Mouse (Mus musculus): ENCODE data around the gene Armc7. TPM values are rescaled to one million over a fixed set of nuclear protein-coding genes. Genes with fewer than 3 reads are reported as not detected.

Armc7 gene
- 7.7 and 7.8 TPM in 2 replicates for polyA plus RNA-seq (2014; fragmentation: Nextera tagmentation; extraction: Ambion mirVana)

- Histone ChIP-seq H3K36me3 (ENCODE audit: control insufficient read depth, insufficient read depth, low read length) (no peaks in the 10 kb centered on the region), H3K9ac (ENCODE audit: low read length) (peak within 1 kb of the TSS; percentile 76), H3K4me3 (ENCODE audit: low read depth, low read length) (peak within 1 kb of the TSS; percentile 72), H3K4me2 (peak within 1 kb of the TSS; percentile 71), H3K27ac (ENCODE audit: low read depth, low read length) (peak within 1 kb of the TSS; percentile 71), H3K9me3 (ENCODE audit: control insufficient read depth, low read length) (no peaks in the 10 kb centered on the region), H3K27me3 (ENCODE audit: control insufficient read depth, insufficient read depth, low read length) (no peaks in the 10 kb centered on the region), H3K4me1 (ENCODE audit: control insufficient read depth, insufficient read depth, low read length) (peaks cover 9% of the 10 kb centered on the region; the same call in 1 of the 2 replicates)
- ATAC-seq (ENCODE audit: low FRiP score) (peak; percentile 97), DNase-seq (ENCODE audit: low spot score, missing footprints) (peak; percentile 98)
- under 1% methylated on average over 26 of the region's 26 CpGs for WGBS
These were observed at the start of gene Armc7 for GRCm38 (mm10) chr11:115475025-115475757. Gene Armc7 (plus strand): TSS chr11:115475667.

GRCm38 (mm10) chr11:115425671-115426070 lies 49.8 kb upstream of the Armc7 start:
- peaks cover 13% of the 10 kb centered on the region for H3K36me3 ChIP-seq (ENCODE audit: control insufficient read depth, insufficient read depth, low read length)

GRCm38 (mm10) chr11:115427482-115428331 lies 47.8 kb upstream of the Armc7 start:
- H3K9me3 ChIP-seq (ENCODE audit: control insufficient read depth, low read length), result no peaks in the 10 kb centered on the region
- peak; percentile 76 for ATAC-seq (ENCODE audit: low FRiP score)
- H3K9ac ChIP-seq (ENCODE audit: low read length), result peak overlapping the region; percentile 41
- H3K27ac ChIP-seq (ENCODE audit: low read depth, low read length), result peak overlapping the region; percentile 48; the same call in 1 of the 2 replicates
- peaks cover 6% of the 10 kb centered on the region for H3K4me1 ChIP-seq (ENCODE audit: control insufficient read depth, insufficient read depth, low read length)
- peaks cover 13% of the 10 kb centered on the region for H3K36me3 ChIP-seq (ENCODE audit: control insufficient read depth, insufficient read depth, low read length)
- 36% methylated on average over 20 of the region's 20 CpGs for WGBS
- peak overlapping the region; percentile 6; the same call in 1 of the 2 replicates for H3K4me2 ChIP-seq
- DNase-seq (ENCODE audit: low spot score, missing footprints), result peak; percentile 98
- no peaks in the 10 kb centered on the region for H3K27me3 ChIP-seq (ENCODE audit: control insufficient read depth, insufficient read depth, low read length)
- H3K4me3 ChIP-seq (ENCODE audit: low read depth, low read length), result no peak overlapping the region

More at GRCm38 (mm10) chr11:115425671-115426070, 49.8 kb upstream of the Armc7 start:
- Histone ChIP-seq H3K4me3 (ENCODE audit: low read depth, low read length) (no peak overlapping the region), H3K27ac (ENCODE audit: low read depth, low read length) (no peak overlapping the region), H3K9ac (ENCODE audit: low read length) (no peak overlapping the region), H3K4me1 (ENCODE audit: control insufficient read depth, insufficient read depth, low read length) (peaks cover 15% of the 10 kb centered on the region), H3K4me2 (no peak overlapping the region), H3K27me3 (ENCODE audit: control insufficient read depth, insufficient read depth, low read length) (no peaks in the 10 kb centered on the region), H3K9me3 (ENCODE audit: control insufficient read depth, low read length) (no peaks in the 10 kb centered on the region)
- DNase-seq (ENCODE audit: low spot score, missing footprints) (no peak), ATAC-seq (ENCODE audit: low FRiP score) (no peak)
- 89% methylated on average over 6 of the region's 6 CpGs for WGBS

GRCm38 (mm10) chr11:115429307-115429706 lies 46.2 kb upstream of the Armc7 start:
- 81% methylated on average over 7 of the region's 7 CpGs for WGBS
- ATAC-seq (ENCODE audit: low FRiP score), result no peak
- no peaks in the 10 kb centered on the region for H3K9me3 ChIP-seq (ENCODE audit: control insufficient read depth, low read length)
- H3K4me1 ChIP-seq (ENCODE audit: control insufficient read depth, insufficient read depth, low read length), result peaks cover 6% of the 10 kb centered on the region
- no peaks in the 10 kb centered on the region for H3K27me3 ChIP-seq (ENCODE audit: control insufficient read depth, insufficient read depth, low read length)
- H3K4me3 ChIP-seq (ENCODE audit: low read depth, low read length), result no peak overlapping the region
- peaks cover 13% of the 10 kb centered on the region for H3K36me3 ChIP-seq (ENCODE audit: control insufficient read depth, insufficient read depth, low read length)
- H3K4me2 ChIP-seq, result no peak overlapping the region
- no peak for DNase-seq (ENCODE audit: low spot score, missing footprints)
- H3K27ac ChIP-seq (ENCODE audit: low read depth, low read length), result no peak overlapping the region
- H3K9ac ChIP-seq (ENCODE audit: low read length), result no peak overlapping the region

- 93% methylated on average over 6 of the region's 6 CpGs for WGBS
- no peak overlapping the region for H3K4me2 ChIP-seq
- no peak overlapping the region for H3K9ac ChIP-seq (ENCODE audit: low read length)
- H3K4me1 ChIP-seq (ENCODE audit: control insufficient read depth, insufficient read depth, low read length), result peaks cover 8% of the 10 kb centered on the region
- no peak overlapping the region for H3K4me3 ChIP-seq (ENCODE audit: low read depth, low read length)
- peaks cover 8% of the 10 kb centered on the region; the same call in 1 of the 2 replicates for H3K36me3 ChIP-seq (ENCODE audit: control insufficient read depth, insufficient read depth, low read length)
- H3K9me3 ChIP-seq (ENCODE audit: control insufficient read depth, low read length), result no peaks in the 10 kb centered on the region
- H3K27ac ChIP-seq (ENCODE audit: low read depth, low read length), result no peak overlapping the region
- no peak for ATAC-seq (ENCODE audit: low FRiP score)
- DNase-seq (ENCODE audit: low spot score, missing footprints), result no peak
- no peaks in the 10 kb centered on the region for H3K27me3 ChIP-seq (ENCODE audit: control insufficient read depth, insufficient read depth, low read length)
These were observed 44.9 kb upstream of the Armc7 start for GRCm38 (mm10) chr11:115430561-115430960.

- Histone ChIP-seq H3K27me3 (ENCODE audit: control insufficient read depth, insufficient read depth, low read length) (no peaks in the 10 kb centered on the region), H3K4me3 (ENCODE audit: low read depth, low read length) (no peak overlapping the region), H3K4me2 (no peak overlapping the region), H3K9ac (ENCODE audit: low read length) (no peak overlapping the region), H3K9me3 (ENCODE audit: control insufficient read depth, low read length) (no peaks in the 10 kb centered on the region), H3K36me3 (ENCODE audit: control insufficient read depth, insufficient read depth, low read length) (peaks cover 5% of the 10 kb centered on the region; the same call in 1 of the 2 replicates), H3K27ac (ENCODE audit: low read depth, low read length) (no peak overlapping the region), H3K4me1 (ENCODE audit: control insufficient read depth, insufficient read depth, low read length) (peaks cover 13% of the 10 kb centered on the region)
- DNase-seq (ENCODE audit: low spot score, missing footprints) (no peak), ATAC-seq (ENCODE audit: low FRiP score) (no peak)
- 84% methylated on average over 4 of the region's 4 CpGs for WGBS
These were observed 42.7 kb upstream of the Armc7 start for GRCm38 (mm10) chr11:115432814-115433213.

- WGBS, result 85% methylated on average over 6 of the region's 6 CpGs
- H3K9me3 ChIP-seq (ENCODE audit: control insufficient read depth, low read length), result no peaks in the 10 kb centered on the region
- H3K9ac ChIP-seq (ENCODE audit: low read length), result no peak overlapping the region
- no peak overlapping the region for H3K4me3 ChIP-seq (ENCODE audit: low read depth, low read length)
- no peak overlapping the region for H3K4me2 ChIP-seq
- H3K27me3 ChIP-seq (ENCODE audit: control insufficient read depth, insufficient read depth, low read length), result no peaks in the 10 kb centered on the region
- no peak for ATAC-seq (ENCODE audit: low FRiP score)
- no peak for DNase-seq (ENCODE audit: low spot score, missing footprints)
- H3K4me1 ChIP-seq (ENCODE audit: control insufficient read depth, insufficient read depth, low read length), result peaks cover 10% of the 10 kb centered on the region
- no peak overlapping the region for H3K27ac ChIP-seq (ENCODE audit: low read depth, low read length)
- peaks cover 5% of the 10 kb centered on the region; the same call in 1 of the 2 replicates for H3K36me3 ChIP-seq (ENCODE audit: control insufficient read depth, insufficient read depth, low read length)
These were observed 42.1 kb upstream of the Armc7 start for GRCm38 (mm10) chr11:115433342-115433741.

- Histone ChIP-seq H3K4me3 (ENCODE audit: low read depth, low read length) (peak overlapping the region; percentile 24), H3K9ac (ENCODE audit: low read length) (peak overlapping the region; percentile 59), H3K4me2 (peak overlapping the region; percentile 55), H3K27ac (ENCODE audit: low read depth, low read length) (no peak overlapping the region), H3K4me1 (ENCODE audit: control insufficient read depth, insufficient read depth, low read length) (peaks cover 10% of the 10 kb centered on the region), H3K9me3 (ENCODE audit: control insufficient read depth, low read length) (no peaks in the 10 kb centered on the region), H3K27me3 (ENCODE audit: control insufficient read depth, insufficient read depth, low read length) (no peaks in the 10 kb centered on the region), H3K36me3 (ENCODE audit: control insufficient read depth, insufficient read depth, low read length) (no peaks in the 10 kb centered on the region; the same call in 1 of the 2 replicates)
- ATAC-seq (ENCODE audit: low FRiP score) (peak; percentile 67), DNase-seq (ENCODE audit: low spot score, missing footprints) (peak; percentile 95)
- 5% methylated on average over 31 of the region's 31 CpGs for WGBS
These were observed 39.7 kb upstream of the Armc7 start for GRCm38 (mm10) chr11:115435596-115436337.
